Mouse (Mus musculus) myocyte (in vitro differentiated cells): ENCODE results near the gene Camk2b. TPM values are rescaled to one million over a fixed set of nuclear protein-coding genes. Genes with fewer than 3 reads are reported as not detected.

Source experiments
- H3K27me3 ChIP-seq: one replicate; pipeline ENCODE4 v1.6.1; 2011; ENCODE audit not compliant: control insufficient read depth, insufficient read depth, insufficient read length
- H3K36me3 ChIP-seq: one replicate; pipeline ENCODE4 v1.6.1; 2011; ENCODE audit not compliant: control insufficient read depth, insufficient read depth
- H3K4me2 ChIP-seq: one replicate; pipeline ENCODE4 v1.6.1; 2011; ENCODE audit warnings: low read depth, control low read depth
- H3K4me3 ChIP-seq: one replicate; pipeline ENCODE4 v1.5.1; 2011; ENCODE audit warnings: mild to moderate bottlenecking, control low read depth, moderate library complexity
- H3K79me2 ChIP-seq: one replicate; pipeline ENCODE4 v1.6.1; 2011; ENCODE audit not compliant: control insufficient read depth, insufficient read depth
- H3ac ChIP-seq: one replicate; pipeline ENCODE4 v1.6.1; 2011; ENCODE audit not compliant: control insufficient read depth, insufficient read length
- CEBPB ChIP-seq: IDR thresholded peaks from 2 replicates; pipeline ENCODE4 v1.6.1; 2011; ENCODE audit warnings: mild to moderate bottlenecking, moderate library complexity; ENCODE audit not compliant: poor library complexity, insufficient read depth, severe bottlenecking
- E2F4 ChIP-seq: IDR thresholded peaks from one replicate; pipeline ENCODE4 v1.6.1; 2011; ENCODE audit warnings: mild to moderate bottlenecking, control low read depth, moderate library complexity; ENCODE audit not compliant: insufficient read depth
- MAX ChIP-seq: IDR thresholded peaks from one replicate; pipeline ENCODE4 v1.6.1; 2011; ENCODE audit warnings: low read depth, mild to moderate bottlenecking, control low read depth
- MYOD1 ChIP-seq, 3 experiments: IDR thresholded peaks; one replicate each; pipeline ENCODE4 v1.6.1; 2011; ENCODE audit warnings: control low read depth in 2 of 3, low read depth in 2 of 3, mild to moderate bottlenecking in 2 of 3, moderate library complexity in 1 of 3; ENCODE audit not compliant: insufficient read length in 2 of 3, control insufficient read depth in 1 of 3
- MYOG ChIP-seq, 3 experiments: IDR thresholded peaks; one replicate each; pipeline ENCODE4 v1.6.1; 2011; ENCODE audit warnings: control low read depth in 2 of 3, low read depth in 2 of 3, mild to moderate bottlenecking in 2 of 3; ENCODE audit not compliant: insufficient read length in 2 of 3, control insufficient read depth in 1 of 3, insufficient read depth in 1 of 3
- POLR2A ChIP-seq: IDR thresholded peaks from one replicate; pipeline ENCODE4 v1.6.1; 2011; ENCODE audit warnings: low read depth, mild to moderate bottlenecking, control low read depth, moderate library complexity; ENCODE audit not compliant: insufficient read length
- POLR2AphosphoS2 ChIP-seq: IDR thresholded peaks from one replicate; pipeline ENCODE4 v1.6.1; 2011; ENCODE audit warnings: low read depth, control low read depth; ENCODE audit not compliant: insufficient read length
- REST ChIP-seq: IDR thresholded peaks from one replicate; pipeline ENCODE4 v1.6.1; 2011; ENCODE audit warnings: mild to moderate bottlenecking, control low read depth, moderate library complexity; ENCODE audit not compliant: insufficient read depth, insufficient read length
- SRF ChIP-seq: IDR thresholded peaks from one replicate; pipeline ENCODE4 v1.6.1; 2011; ENCODE audit warnings: low read depth; ENCODE audit not compliant: control insufficient read depth, insufficient read length
- TCF12 ChIP-seq: IDR thresholded peaks from one replicate; pipeline ENCODE4 v1.6.1; 2011; ENCODE audit warnings: mild to moderate bottlenecking, control low read depth; ENCODE audit not compliant: poor library complexity, insufficient read depth, severe bottlenecking
- TCF3 ChIP-seq: IDR thresholded peaks from one replicate; pipeline ENCODE4 v1.6.1; 2011; ENCODE audit warnings: low read depth, control low read depth; ENCODE audit not compliant: insufficient read length
- USF1 ChIP-seq: IDR thresholded peaks from one replicate; pipeline ENCODE4 v1.6.1; 2011; ENCODE audit warnings: low read depth, mild to moderate bottlenecking, control low read depth, moderate library complexity
- polyA plus RNA-seq: library from polyadenylated mRNA; unstranded; fragments of >200 nt; fragmentation: generic; extraction: Trizol; gene quantifications from one replicate; pipeline ENCODE4 v1.2.1, GENCODE M21; 2012; ENCODE audit warnings: missing spikeins

Camk2b gene
- 1.5 TPM for polyA plus RNA-seq

DNA sequence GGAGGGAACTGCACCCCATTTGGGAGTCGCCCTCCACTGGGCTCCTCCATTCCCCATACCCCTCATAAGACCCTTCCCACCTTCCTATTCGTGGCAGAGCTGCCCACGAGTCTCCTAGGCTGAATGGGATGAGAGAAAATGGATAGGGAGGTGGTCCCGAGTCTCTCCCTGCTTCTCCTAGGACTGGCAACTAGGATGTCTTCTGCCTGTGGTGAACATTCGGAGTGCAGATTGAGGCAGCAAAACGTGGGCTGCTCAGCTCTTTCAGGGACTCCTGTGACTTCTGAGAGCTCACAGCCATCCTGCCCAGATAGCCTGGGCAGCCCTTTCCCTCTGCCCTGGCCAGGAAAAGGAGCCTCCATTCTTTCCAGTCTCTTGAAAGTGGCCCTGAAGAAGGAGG lies at the start of gene Camk2b:
Camk2b (minus strand) TSS at position 187 of the 400 bp plus-strand sequence.
- H3K4me3 ChIP-seq: no peak within 1 kb of the TSS
- no peaks in the 10 kb centered on the region for H3K79me2 ChIP-seq
- TF ChIP-seq USF1: no peak
- no peak for TF ChIP-seq POLR2A
- TF ChIP-seq SRF: no peak
- TF ChIP-seq CEBPB: no peak
- peaks cover 91% of the 10 kb centered on the region for H3K27me3 ChIP-seq
- H3K36me3 ChIP-seq: no peaks in the 10 kb centered on the region
- H3ac ChIP-seq: no peak within 1 kb of the TSS
- no peak within 1 kb of the TSS for H3K4me2 ChIP-seq

DNA sequence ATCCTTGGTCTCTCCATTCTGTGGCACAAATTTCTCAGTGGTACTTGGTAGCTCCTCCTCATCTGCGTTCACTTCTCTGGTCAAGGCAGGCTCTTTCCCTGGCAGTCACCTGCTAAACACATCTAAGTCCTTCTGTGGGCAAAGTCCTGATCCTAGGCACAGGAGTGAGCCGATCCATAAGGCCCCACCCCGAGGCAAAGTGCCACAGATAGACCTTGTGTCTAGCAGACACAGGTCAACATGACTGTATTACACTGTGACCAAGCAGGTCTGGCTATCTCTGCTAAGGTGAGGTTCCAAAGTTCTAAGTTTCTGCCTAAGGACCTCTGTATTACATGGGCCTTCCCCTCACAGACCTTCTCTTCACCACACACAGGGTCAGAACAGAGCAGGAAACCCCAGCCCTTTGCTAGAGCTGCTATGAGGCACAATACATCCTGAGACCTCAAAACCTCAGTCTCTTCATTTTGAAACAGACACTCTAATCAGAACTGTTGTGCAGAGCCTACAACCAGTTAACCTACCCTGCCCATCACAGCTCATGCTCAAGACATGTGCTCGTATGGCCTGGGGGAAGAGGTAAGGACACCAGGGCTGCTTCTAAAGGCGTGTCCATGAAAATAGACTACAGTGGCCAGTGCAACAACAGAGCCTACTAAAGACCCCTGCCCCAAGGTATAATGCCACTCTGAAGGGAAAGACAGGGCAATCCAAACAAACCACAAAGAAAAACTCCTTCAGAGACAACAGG lies 45.7 kb upstream of the Camk2b start:
- H3K36me3 ChIP-seq: peaks cover 31% of the 10 kb centered on the region
- no peak for TF ChIP-seq MYOG (IDR thresholded peaks at IDR 0.05; ENCODE audit: control insufficient read depth in 1 of 3, insufficient read depth in 1 of 3, insufficient read length in 2 of 3, low read depth in 2 of 3)
- no peaks in the 10 kb centered on the region for H3K27me3 ChIP-seq
- no peaks in the 10 kb centered on the region for H3K79me2 ChIP-seq
- H3ac ChIP-seq: no peak overlapping the region
- no peak overlapping the region for H3K4me3 ChIP-seq
- H3K4me2 ChIP-seq: no peak overlapping the region

DNA sequence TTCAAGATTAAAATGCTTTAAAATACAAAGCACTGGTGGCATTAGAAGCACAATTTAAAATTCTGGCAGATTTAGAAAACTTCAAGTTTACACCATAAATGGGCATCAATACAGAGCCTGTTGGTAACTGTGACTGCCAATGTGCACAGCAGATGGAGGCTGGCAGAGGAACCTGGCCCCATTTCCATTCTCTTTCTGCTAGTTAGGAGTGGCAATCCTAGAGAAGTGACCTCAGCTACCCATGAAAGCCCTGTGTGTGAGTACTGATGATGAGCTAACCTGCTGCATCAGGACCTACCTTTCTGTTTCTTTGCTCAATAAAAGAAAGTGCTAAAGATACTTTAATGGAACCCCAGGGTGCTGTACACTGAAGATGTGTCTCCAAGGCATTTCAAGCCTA lies 43.8 kb upstream of the Camk2b start:
- Histone ChIP-seq H3ac (no peak overlapping the region), H3K79me2 (no peaks in the 10 kb centered on the region), H3K4me2 (no peak overlapping the region), H3K4me3 (no peak overlapping the region), H3K27me3 (no peaks in the 10 kb centered on the region), H3K36me3 (peaks cover 40% of the 10 kb centered on the region)
- TF ChIP-seq MYOG (IDR thresholded peaks at IDR 0.05; ENCODE audit: control insufficient read depth in 1 of 3, insufficient read depth in 1 of 3, insufficient read length in 2 of 3, low read depth in 2 of 3) (no peak), REST (no peak)

DNA sequence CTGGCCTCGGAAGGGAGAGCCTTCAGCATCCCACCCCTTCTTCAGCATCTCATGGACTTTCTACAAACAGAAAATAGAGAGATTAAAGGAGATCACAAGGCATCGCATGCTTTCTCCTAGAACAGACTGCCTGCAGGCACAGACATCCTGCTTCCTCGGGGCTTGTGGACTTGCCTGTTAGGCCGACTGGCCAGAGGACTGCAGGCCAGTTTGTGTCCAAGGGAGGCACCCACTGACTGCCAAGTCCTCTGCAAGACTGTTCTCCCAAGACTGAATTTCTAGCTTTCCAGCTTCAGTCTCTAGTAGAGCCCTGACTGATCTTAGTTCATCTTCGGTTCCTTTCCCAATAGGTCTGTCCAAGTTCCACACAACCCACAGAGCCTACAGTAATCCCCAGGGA lies 42.1 kb upstream of the Camk2b start:
- H3ac ChIP-seq: no peak overlapping the region
- no peaks in the 10 kb centered on the region for H3K27me3 ChIP-seq
- H3K4me2 ChIP-seq: no peak overlapping the region
- no peak overlapping the region for H3K4me3 ChIP-seq
- peaks cover 37% of the 10 kb centered on the region for H3K36me3 ChIP-seq
- no peak for TF ChIP-seq POLR2A
- TF ChIP-seq E2F4: no peak
- no peak for TF ChIP-seq REST
- no peak for TF ChIP-seq TCF12
- TF ChIP-seq TCF3: no peak
- no peak for TF ChIP-seq MAX
- TF ChIP-seq USF1: no peak
- no peak for TF ChIP-seq MYOD1 (IDR thresholded peaks at IDR 0.05; ENCODE audit: control insufficient read depth in 1 of 3, insufficient read length in 2 of 3, low read depth in 2 of 3)
- TF ChIP-seq POLR2AphosphoS2: no peak
- TF ChIP-seq MYOG (IDR thresholded peaks at IDR 0.05; ENCODE audit: control insufficient read depth in 1 of 3, insufficient read depth in 1 of 3, insufficient read length in 2 of 3, low read depth in 2 of 3): no peak
- TF ChIP-seq SRF: no peak
- no peak for TF ChIP-seq CEBPB
- H3K79me2 ChIP-seq: no peaks in the 10 kb centered on the region

DNA sequence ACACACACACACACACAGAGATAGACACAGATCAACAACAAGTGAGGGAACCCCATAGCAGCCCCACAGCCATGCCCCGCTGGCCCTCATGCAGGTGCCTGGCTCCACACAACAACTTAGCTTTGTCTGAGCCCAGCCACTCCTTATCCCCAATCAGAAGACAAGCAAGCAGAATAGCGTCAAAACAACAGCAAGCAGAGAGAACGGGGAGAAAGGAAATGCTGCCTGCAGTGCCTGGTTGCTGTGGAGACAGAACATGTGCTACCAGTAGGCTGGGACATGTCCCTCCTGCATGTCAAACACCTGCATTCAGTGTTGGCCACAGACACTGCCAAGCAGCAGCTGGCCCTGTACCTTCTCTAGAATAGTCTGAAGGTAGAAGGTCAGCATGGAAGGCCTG lies 41.6 kb upstream of the Camk2b start:
- Histone ChIP-seq H3K27me3 (no peaks in the 10 kb centered on the region), H3K4me3 (no peak overlapping the region), H3K36me3 (peaks cover 31% of the 10 kb centered on the region), H3K79me2 (no peaks in the 10 kb centered on the region), H3ac (no peak overlapping the region), H3K4me2 (no peak overlapping the region)
- TF ChIP-seq USF1 (no peak), TCF12 (no peak), POLR2AphosphoS2 (no peak), SRF (no peak), CEBPB (no peak), E2F4 (no peak), POLR2A (no peak), REST (no peak), MAX (no peak), MYOG (IDR thresholded peaks at IDR 0.05; ENCODE audit: control insufficient read depth in 1 of 3, insufficient read depth in 1 of 3, insufficient read length in 2 of 3, low read depth in 2 of 3) (no peak)
